Mouse (Mus musculus) brown adipose tissue, adult 24 weeks (tissue): ENCODE data around the gene Dcun1d4. TPM values are rescaled to one million over a fixed set of nuclear protein-coding genes. Genes with fewer than 3 reads are reported as not detected.
"Not testable (repeated sequence)": the region's sequence is repeated elsewhere in the genome, so short reads cannot be mapped to it uniquely, and the experiment has no call there.

Source experiments
- H3K27ac ChIP-seq: fragments of 200-500 bp; replicated peaks from 2 replicates; pipeline ENCODE4 v1.5.1; 2012; ENCODE audit warnings: low read depth, mild to moderate bottlenecking, low read length
- H3K4me1 ChIP-seq: fragments of 200-500 bp; 2 replicates; pipeline ENCODE4 v1.6.1; 2012; ENCODE audit warnings: low read length, mixed read lengths; ENCODE audit not compliant: control insufficient read depth, insufficient read depth, insufficient read length
- H3K4me3 ChIP-seq: fragments of 200-500 bp; 2 replicates; pipeline ENCODE4 v1.5.1; 2012; ENCODE audit warnings: low read depth, mild to moderate bottlenecking, low read length, moderate library complexity; ENCODE audit not compliant: insufficient read depth
- polyA plus RNA-seq: library from polyadenylated mRNA; stranded (reverse); fragments of >200 nt; gene quantifications from 2 replicates; pipeline ENCODE4 v1.2.4, GENCODE M21; 2012; ENCODE audit not compliant: missing spikeins, insufficient read depth, insufficient read length

Gene Dcun1d4
- 14.7 and 19.3 TPM in 2 replicates for polyA plus RNA-seq

- 0 out of 2 replicates have a peak, but pooled peaks cover 5% of the 10 kb centered on the region for H3K4me1 ChIP-seq
- H3K27ac ChIP-seq: no peak within 1 kb of the TSS
- H3K4me3 ChIP-seq: no peak within 1 kb of the TSS
These were observed at the start of gene Dcun1d4 for GRCm38 (mm10) chr5:73480700-73481099. Gene Dcun1d4, plus strand, starts transcription at chr5:73481000.

- Histone ChIP-seq H3K27ac (no peak overlapping the region), H3K4me1 (no peaks in the 10 kb centered on the region), H3K4me3 (no peak overlapping the region)
These were observed 49.2 kb upstream of the Dcun1d4 start for GRCm38 (mm10) chr5:73431581-73431980.

- H3K4me3 ChIP-seq: no peak overlapping the region
- H3K4me1 ChIP-seq: no peaks in the 10 kb centered on the region
- no peak overlapping the region for H3K27ac ChIP-seq
These were observed 48.0 kb upstream of the Dcun1d4 start for GRCm38 (mm10) chr5:73432805-73433204.

- Histone ChIP-seq H3K27ac (no peak overlapping the region), H3K4me1 (no peaks in the 10 kb centered on the region), H3K4me3 (no peak overlapping the region)
These were observed 46.0 kb upstream of the Dcun1d4 start for GRCm38 (mm10) chr5:73434764-73435163.

GRCm38 (mm10) chr5:73442176-73442575 lies 38.6 kb upstream of the Dcun1d4 start:
- no peaks in the 10 kb centered on the region for H3K4me1 ChIP-seq
- no peak overlapping the region for H3K27ac ChIP-seq
- no peak overlapping the region for H3K4me3 ChIP-seq

- H3K27ac ChIP-seq: no peak overlapping the region
- no peaks in the 10 kb centered on the region for H3K4me1 ChIP-seq
- no peak overlapping the region for H3K4me3 ChIP-seq
These were observed 30.5 kb upstream of the Dcun1d4 start for GRCm38 (mm10) chr5:73450276-73450675.

- H3K27ac ChIP-seq: no peak overlapping the region
- no peaks in the 10 kb centered on the region for H3K4me1 ChIP-seq
- no peak overlapping the region for H3K4me3 ChIP-seq
These were observed 26.1 kb upstream of the Dcun1d4 start for GRCm38 (mm10) chr5:73454502-73455306.

- Histone ChIP-seq H3K27ac (no peak overlapping the region), H3K4me1 (no peaks in the 10 kb centered on the region), H3K4me3 (no peak overlapping the region)
These were observed 25.5 kb upstream of the Dcun1d4 start for GRCm38 (mm10) chr5:73455307-73455687.

- Histone ChIP-seq H3K4me3 (no peak overlapping the region), H3K27ac (no peak overlapping the region), H3K4me1 (no peaks in the 10 kb centered on the region)
These were observed 12.1 kb upstream of the Dcun1d4 start for GRCm38 (mm10) chr5:73468462-73469433.

- Histone ChIP-seq H3K4me1 (peaks cover 2% of the 10 kb centered on the region; the same call in 1 of the 2 replicates), H3K4me3 (peak overlapping the region; percentile 47), H3K27ac (peak overlapping the region; percentile 93)
These were observed 6.1 kb upstream of the Dcun1d4 start for GRCm38 (mm10) chr5:73474412-73475405.

GRCm38 (mm10) chr5:73481401-73481800 lies 601 bp downstream of the Dcun1d4 start:
- Histone ChIP-seq H3K4me1 (0 out of 2 replicates have a peak, but pooled peaks cover 5% of the 10 kb centered on the region), H3K27ac (no peak overlapping the region), H3K4me3 (no peak overlapping the region)

- 0 out of 2 replicates have a peak overlapping the region, but pooled peaks have one; percentile 32 for H3K27ac ChIP-seq
- H3K4me3 ChIP-seq, H3K4me1 ChIP-seq: not testable (repeated sequence)
These were observed 1.6 kb downstream of the Dcun1d4 start for GRCm38 (mm10) chr5:73482381-73482780.

- no peak overlapping the region for H3K27ac ChIP-seq
- H3K4me3 ChIP-seq: no peak overlapping the region
- H3K4me1 ChIP-seq: 0 out of 2 replicates have a peak, but pooled peaks cover 5% of the 10 kb centered on the region
These were observed 3.3 kb downstream of the Dcun1d4 start for GRCm38 (mm10) chr5:73484016-73484615.

GRCm38 (mm10) chr5:73486451-73486850 lies 5.7 kb downstream of the Dcun1d4 start:
- Histone ChIP-seq H3K4me3 (no peak overlapping the region), H3K4me1 (0 out of 2 replicates have a peak, but pooled peaks cover 6% of the 10 kb centered on the region), H3K27ac (no peak overlapping the region)
